Mouse (Mus musculus) spleen, adult 2 months (tissue): ENCODE measurements at regions not wholly inside any gene's neighbourhood (a gene's known extent, or its start where the extent isn't known, plus 50 kb on each side); places are given as distances from the start of the nearest gene placed in this dataset.

Experiments used
- DNase-seq, 2 experiments: peaks; one replicate each; pipeline versions ENCODE4 v3.0.0 to v3.0.0-alpha.2; 2012 to 2021; ENCODE audit warnings: low spot score in 2 of 2, low read depth in 1 of 2
- H3K27ac ChIP-seq: fragments of 200-500 bp; 2 replicates; pipeline ENCODE4 v1.5.1; 2012; ENCODE audit warnings: low read length, inconsistent platforms; ENCODE audit not compliant: insufficient read depth
- H3K27me3 ChIP-seq: fragments of 200-500 bp; 2 replicates; pipeline ENCODE4 v1.6.1; 2012; ENCODE audit warnings: mild to moderate bottlenecking, moderate library complexity, low read length, inconsistent platforms; ENCODE audit not compliant: control insufficient read depth, insufficient read depth
- H3K36me3 ChIP-seq: fragments of 200-500 bp; 2 replicates; pipeline ENCODE4 v1.6.1; 2012; ENCODE audit warnings: mild to moderate bottlenecking, low read length, inconsistent platforms; ENCODE audit not compliant: control insufficient read depth, insufficient read depth
- H3K4me1 ChIP-seq: fragments of 200-500 bp; 2 replicates; pipeline ENCODE4 v1.6.1; 2011; ENCODE audit warnings: inconsistent platforms; ENCODE audit not compliant: control insufficient read depth, insufficient read depth, insufficient read length
- H3K4me3 ChIP-seq: fragments of 200-500 bp; 2 replicates; pipeline ENCODE4 v1.5.1; 2011; ENCODE audit warnings: mild to moderate bottlenecking, inconsistent platforms; ENCODE audit not compliant: insufficient read depth, insufficient read length; ENCODE audit errors: extremely low read depth
- CTCF ChIP-seq: fragments of 200-500 bp; IDR thresholded peaks from 2 replicates; pipeline ENCODE4 v1.5.1; 2011; ENCODE audit warnings: mild to moderate bottlenecking, inconsistent platforms; ENCODE audit not compliant: insufficient read depth, insufficient read length, insufficient replicate concordance; ENCODE audit errors: extremely low read depth
- POLR2A ChIP-seq: fragments of 200-500 bp; IDR thresholded peaks from 2 replicates; pipeline ENCODE4 v1.6.1; 2011; ENCODE audit warnings: low read depth, low read length, inconsistent platforms
- WGBS: fragments of 180-500 bp; shearing (Covaris S2); methylation state at CpG from one replicate; pipeline ENCODE4 v1.1.7; 2018; 5-methylcytosine and 5-hydroxymethylcytosine counted together

DNA sequence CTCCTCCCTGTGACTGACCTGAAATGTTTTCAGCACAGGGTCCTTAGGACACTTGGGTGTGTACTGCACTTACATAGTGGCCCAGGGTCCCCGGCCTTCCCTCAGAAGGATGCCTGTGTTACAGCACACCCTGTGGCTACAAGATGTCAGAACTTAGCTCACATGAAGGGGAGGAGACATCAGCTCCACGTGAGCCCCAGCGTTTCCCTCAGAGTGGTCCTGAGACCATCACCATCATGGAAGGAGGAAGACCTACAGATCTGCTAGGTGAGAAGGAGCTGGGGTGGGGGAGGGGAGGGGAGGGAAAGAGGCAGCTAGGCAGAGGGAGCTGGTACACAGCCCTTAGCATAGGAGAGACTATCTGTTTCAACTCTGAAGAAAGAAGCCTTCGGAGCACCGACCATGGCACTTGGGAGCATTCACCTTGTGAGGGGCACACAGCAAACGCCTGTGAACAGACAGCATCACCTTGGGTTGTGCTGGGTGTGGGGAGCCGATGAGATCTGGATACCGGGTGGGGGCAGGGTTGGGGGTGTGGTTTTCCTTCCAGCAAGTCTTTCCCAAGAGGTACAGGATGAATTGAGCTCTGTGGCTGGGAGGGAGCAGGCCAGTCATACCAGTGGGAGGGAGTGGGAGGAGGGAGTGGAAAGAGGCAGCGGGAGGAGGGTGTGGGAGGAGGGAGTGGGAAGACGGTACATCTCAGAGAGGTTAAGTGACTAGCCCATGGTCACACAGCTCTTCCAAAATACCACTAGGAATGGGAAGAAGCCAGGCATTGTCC lies 60.6 kb upstream of the Ctnnbl1 start:
- no peak for DNase-seq
- TF ChIP-seq POLR2A (no peak), CTCF (no peak)
- WGBS = 41% methylated on average over 10 of the region's 10 CpGs
- H3K27ac ChIP-seq = no peak overlapping the region
- H3K4me3 ChIP-seq = no peak overlapping the region
- no peaks in the 10 kb centered on the region for H3K36me3 ChIP-seq
- no peaks in the 10 kb centered on the region for H3K4me1 ChIP-seq
- H3K27me3 ChIP-seq = no peaks in the 10 kb centered on the region

DNA sequence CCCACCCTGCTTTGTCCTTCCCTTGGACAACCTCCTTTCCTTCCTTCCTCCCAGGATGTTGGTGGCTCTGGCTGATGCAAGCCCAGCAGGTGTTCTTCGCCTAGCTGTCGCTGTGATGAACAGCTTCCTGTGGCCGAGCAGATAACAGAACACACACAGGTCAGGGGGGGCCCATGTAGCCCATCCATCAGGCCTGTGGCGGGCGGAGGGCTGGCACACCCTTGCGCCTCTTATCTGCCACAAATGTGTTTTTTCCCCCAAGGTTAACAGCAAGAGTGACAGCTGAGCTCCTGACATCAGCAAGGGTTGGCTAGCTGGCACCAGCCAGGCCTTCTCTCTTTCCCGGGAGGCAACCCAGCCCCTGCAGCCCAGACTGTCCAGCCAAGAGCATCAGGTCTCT lies 59.9 kb upstream of the Ctnnbl1 start:
- no peak overlapping the region for H3K4me3 ChIP-seq
- no peak for DNase-seq
- no peaks in the 10 kb centered on the region for H3K27me3 ChIP-seq
- TF ChIP-seq CTCF (no peak), POLR2A (no peak)
- 28% methylated on average over 7 of the region's 7 CpGs for WGBS
- H3K4me1 ChIP-seq = no peaks in the 10 kb centered on the region
- H3K36me3 ChIP-seq = no peaks in the 10 kb centered on the region
- no peak overlapping the region for H3K27ac ChIP-seq

DNA sequence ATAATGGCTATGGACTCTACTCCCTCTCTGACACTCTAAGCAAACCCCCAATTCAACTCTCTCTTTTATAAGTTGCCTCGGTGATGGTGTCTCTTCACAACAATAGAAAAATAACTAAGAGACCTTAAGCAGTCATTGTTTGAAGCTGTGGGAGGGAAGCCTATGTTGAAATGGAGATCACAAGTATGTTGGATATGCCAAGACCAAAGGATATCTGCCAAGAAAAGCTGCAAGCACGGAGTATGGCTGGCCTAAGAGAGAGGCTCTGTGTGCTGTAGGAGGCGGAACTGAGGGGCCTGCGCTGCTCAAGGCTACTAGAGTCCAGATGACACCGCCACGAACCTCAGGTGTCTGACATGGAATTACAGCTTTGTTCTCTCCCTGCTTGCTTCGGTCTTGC lies 55.3 kb upstream of the Ctnnbl1 start:
- no peaks in the 10 kb centered on the region for H3K36me3 ChIP-seq
- H3K4me1 ChIP-seq = no peaks in the 10 kb centered on the region
- no peak for TF ChIP-seq POLR2A
- TF ChIP-seq CTCF = no peak
- no peak overlapping the region for H3K27ac ChIP-seq
- DNase-seq = no peak
- WGBS = 89% methylated on average over 7 of the region's 7 CpGs
- H3K27me3 ChIP-seq = no peaks in the 10 kb centered on the region
- no peak overlapping the region for H3K4me3 ChIP-seq
